Mouse (Mus musculus) olfactory bulb, adult 2 months (tissue): ENCODE data around the gene Bicd2.

Source experiments
- CTCF ChIP-seq: fragments of 200-500 bp; IDR thresholded peaks from 2 replicates; pipeline ENCODE4 v1.5.1; 2012; ENCODE audit warnings: low read depth, mild to moderate bottlenecking, low read length, moderate library complexity; ENCODE audit not compliant: insufficient read depth
- POLR2A ChIP-seq: fragments of 200-500 bp; IDR thresholded peaks from 2 replicates; pipeline ENCODE4 v1.6.1; 2012; ENCODE audit warnings: mild to moderate bottlenecking, low read depth, low read length, moderate library complexity; ENCODE audit not compliant: insufficient read depth

- TF ChIP-seq CTCF (no peak), POLR2A (no peak)
Observed at GRCm38 (mm10) chr13:49353422-49353821, 12.0 kb downstream of the Bicd2 start.
